Mouse (Mus musculus): Measurements from ENCODE around the gene Tenm1. TPM values are rescaled to one million over a fixed set of nuclear protein-coding genes. Genes with fewer than 3 reads are reported as not detected.

The Tenm1 gene
- total RNA-seq, 2 experiments from 2014 or later = 0.27 to 0.45 TPM

Other genes starting within 250 kb of the Tenm1 start
- gene Tex13c1, start 162.0 kb upstream of the Tenm1 start, total RNA-seq (2021) = not detected